Mouse (Mus musculus): ENCODE results near the gene Ankrd55. TPM values are rescaled to one million over a fixed set of nuclear protein-coding genes. Genes with fewer than 3 reads are reported as not detected.

Ankrd55 gene
- total and polyA plus RNA-seq, 3 experiments: 1.1 to 2.2 (median 1.1) TPM

DNA sequence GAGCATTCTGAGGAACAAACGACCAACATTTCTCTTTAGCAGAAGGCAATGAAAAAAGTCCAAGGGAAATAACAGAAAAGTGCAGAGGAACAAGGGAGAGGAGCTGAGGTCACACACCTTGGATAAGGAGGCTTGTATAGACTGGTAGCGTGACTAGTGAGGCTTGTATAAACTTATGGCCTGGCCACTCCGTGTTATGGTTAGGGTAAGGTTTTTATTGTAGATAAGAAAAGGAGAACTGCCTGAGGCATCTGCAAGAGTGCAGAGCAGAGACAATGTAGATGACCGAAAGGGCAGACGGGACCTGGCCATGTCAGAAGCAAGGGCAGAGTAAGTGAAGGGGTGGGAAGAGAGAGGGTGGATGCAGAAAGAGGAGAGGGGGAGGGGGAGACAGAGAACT, 10.7 kb upstream of the Ankrd55 start:
- Histone ChIP-seq H3K79me2 (replicated peaks; ENCODE audit: control insufficient read depth, extremely low read depth, insufficient read depth, poor library complexity, severe bottlenecking) (no peaks in the 10 kb centered on the region), H3K27me3 (replicated peaks) (no peaks in the 10 kb centered on the region), H3K4me1 (ENCODE audit: control insufficient read depth in 1 of 2, insufficient read depth in 2 of 2) (peaks cover 0 to 11% of the 10 kb centered on the region in 2 experiments; a peak in 2 of 4 replicates), H3K27ac (ENCODE audit: insufficient read depth, low read depth) (no peak overlapping the region), H3K36me3 (replicated peaks in 1 of 2; ENCODE audit: control insufficient read depth in 1 of 2, insufficient read depth in 1 of 2, low read length in 1 of 2) (no peaks in the 10 kb centered on the region), H3K9me3 (replicated peaks; ENCODE audit: low read length) (no peaks in the 10 kb centered on the region), H3K9ac (ENCODE audit: insufficient read depth, low read depth) (no peak overlapping the region), H3K4me3 (replicated peaks in 1 of 3; ENCODE audit: low read depth in 2 of 3, low read length in 2 of 3, poor library complexity in 1 of 3) (no peak overlapping the region), H3K4me2 (ENCODE audit: insufficient read depth, low read depth, poor library complexity, severe bottlenecking) (no peak overlapping the region)
- DNase-seq (ENCODE audit: extremely low read depth): no peak
- dilution Hi-C loops (cut with MboI; ENCODE audit: extremely low pct_ligation_motif_present, extremely low pct_unique_long_range_greater_than_20kb, low sequenced_read_pairs) (no loop called here), in situ Hi-C loops (cut with MboI; ENCODE audit: low pct_ligation_motif_present, low pct_unique_long_range_greater_than_20kb, low sequenced_read_pairs) (loop anchor here (25.0 kb wide), 2 partner anchors 610 to 760 kb away; partner anchors contain the start of genes Cdc20b and Gpx8)
- TF ChIP-seq ZMIZ1 (IDR thresholded peaks at IDR 0.05; ENCODE audit: low read depth, low read length) (no peak), NELFE (IDR thresholded peaks at IDR 0.05; ENCODE audit: low read depth, low read length) (no peak), BHLHE40 (IDR thresholded peaks at IDR 0.05; ENCODE audit: low read depth, low read length) (no peak), MEF2A (IDR thresholded peaks at IDR 0.05; ENCODE audit: borderline replicate concordance, low read depth, low read length) (no peak), TBP (conservative IDR thresholded peaks at IDR 0.05; ENCODE audit: low read depth, low read length) (no peak), USF2 (conservative IDR thresholded peaks at IDR 0.05; ENCODE audit: low read depth, low read length) (no peak), PAX5 (IDR thresholded peaks at IDR 0.05; ENCODE audit: low read length) (no peak), TCF12 (IDR thresholded peaks at IDR 0.05; ENCODE audit: low read depth, low read length) (no peak), NRF1 (IDR thresholded peaks at IDR 0.05; ENCODE audit: low read depth, low read length) (no peak), POLR2A (IDR thresholded peaks at IDR 0.05; ENCODE audit: low read depth, low read length) (no peak)

DNA sequence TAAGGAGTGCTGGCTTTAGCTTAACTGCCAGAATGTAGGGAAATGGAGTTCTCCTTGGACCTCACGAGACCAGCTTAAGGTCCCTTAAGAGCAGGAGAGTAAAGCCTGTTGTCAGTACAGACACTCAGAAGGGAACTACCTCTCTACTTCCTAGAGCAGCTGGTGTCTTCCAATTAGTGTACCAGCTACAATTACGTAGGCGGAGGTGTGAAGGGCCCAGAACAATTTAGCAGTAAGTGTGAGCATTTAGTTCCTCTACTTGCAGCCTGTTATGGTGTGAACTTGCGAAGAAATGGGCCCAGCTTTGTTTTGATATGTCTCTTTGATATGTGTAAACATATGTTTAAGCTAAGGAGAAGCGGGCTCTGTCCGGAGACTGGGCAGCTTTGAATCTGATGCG, 10.0 kb upstream of the Ankrd55 start:
- no peaks in the 10 kb centered on the region for H3K27me3 ChIP-seq (replicated peaks)
- H3K9me3 ChIP-seq (replicated peaks; ENCODE audit: low read length): no peaks in the 10 kb centered on the region
- no peak overlapping the region for H3K27ac ChIP-seq (ENCODE audit: insufficient read depth, low read depth)
- H3K4me3 ChIP-seq (replicated peaks in 1 of 3; ENCODE audit: low read depth in 2 of 3, low read length in 2 of 3, poor library complexity in 1 of 3): no peak overlapping the region
- dilution Hi-C loops (cut with MboI; ENCODE audit: extremely low pct_ligation_motif_present, extremely low pct_unique_long_range_greater_than_20kb, low sequenced_read_pairs): no loop called here
- TF ChIP-seq USF2 (conservative IDR thresholded peaks at IDR 0.05; ENCODE audit: low read depth, low read length): no peak
- TF ChIP-seq JUND (conservative IDR thresholded peaks at IDR 0.05; ENCODE audit: low read depth, low read length): no peak
- TF ChIP-seq POLR2AphosphoS2 (IDR thresholded peaks at IDR 0.05; ENCODE audit: low read depth, low read length): no peak
- no peak for TF ChIP-seq RAD21 (IDR thresholded peaks at IDR 0.05; ENCODE audit: low read depth, low read length)
- no peak for TF ChIP-seq HCFC1 (IDR thresholded peaks at IDR 0.05; ENCODE audit: low read depth, low read length)
- no peak for TF ChIP-seq CHD1 (IDR thresholded peaks at IDR 0.05; ENCODE audit: low read depth, low read length)
- TF ChIP-seq IRF4 (IDR thresholded peaks at IDR 0.05; ENCODE audit: low read depth, low read length): no peak
- TF ChIP-seq MAFK (IDR thresholded peaks at IDR 0.05; ENCODE audit: insufficient replicate concordance, low read length): no peak
- TF ChIP-seq MAZ (IDR thresholded peaks at IDR 0.05; ENCODE audit: low read depth, low read length): no peak
- no peak for TF ChIP-seq KAT2A (IDR thresholded peaks at IDR 0.05; ENCODE audit: insufficient replicate concordance, low read length)
- TF ChIP-seq RCOR1 (conservative IDR thresholded peaks at IDR 0.05; ENCODE audit: low read depth, low read length): no peak
- TF ChIP-seq UBTF (IDR thresholded peaks at IDR 0.05; ENCODE audit: low read depth, low read length): no peak
- TF ChIP-seq MXI1 (IDR thresholded peaks at IDR 0.05; ENCODE audit: low read depth, low read length): no peak
- TF ChIP-seq ELF1 (IDR thresholded peaks at IDR 0.05; ENCODE audit: low read depth, low read length): no peak
- no peak for TF ChIP-seq CHD2 (IDR thresholded peaks at IDR 0.05; ENCODE audit: low read length)
- no peak for TF ChIP-seq GABPA (IDR thresholded peaks at IDR 0.05; ENCODE audit: insufficient replicate concordance, low read depth, low read length)
- no peak for TF ChIP-seq TCF12 (IDR thresholded peaks at IDR 0.05; ENCODE audit: low read depth, low read length)
- H3K4me1 ChIP-seq (ENCODE audit: control insufficient read depth in 1 of 2, insufficient read depth in 2 of 2): peaks cover 0 to 11% of the 10 kb centered on the region in 2 experiments; a peak in 2 of 4 replicates
- DNase-seq (ENCODE audit: extremely low read depth): no peak
- no peak overlapping the region for H3K4me2 ChIP-seq (ENCODE audit: insufficient read depth, low read depth, poor library complexity, severe bottlenecking)
- H3K79me2 ChIP-seq (replicated peaks; ENCODE audit: control insufficient read depth, extremely low read depth, insufficient read depth, poor library complexity, severe bottlenecking): no peaks in the 10 kb centered on the region
- no peaks in the 10 kb centered on the region for H3K36me3 ChIP-seq (replicated peaks in 1 of 2; ENCODE audit: control insufficient read depth in 1 of 2, insufficient read depth in 1 of 2, low read length in 1 of 2)
- H3K9ac ChIP-seq (ENCODE audit: insufficient read depth, low read depth): no peak overlapping the region
- in situ Hi-C loops (cut with MboI; ENCODE audit: low pct_ligation_motif_present, low pct_unique_long_range_greater_than_20kb, low sequenced_read_pairs): loop anchor here (25.0 kb wide), 2 partner anchors 609 to 759 kb away; partner anchors contain the start of genes Cdc20b and Gpx8
